Mouse (Mus musculus) adrenal gland, postnatal 10 days (tissue): Measurements from ENCODE around the gene Ksr1. TPM values are rescaled to one million over a fixed set of nuclear protein-coding genes. Genes with fewer than 3 reads are reported as not detected.
"Not testable (repeated sequence)": the region's sequence is repeated elsewhere in the genome, so short reads cannot be mapped to it uniquely, and the experiment has no call there.

Source experiments
- DNase-seq: peaks from one replicate; pipeline ENCODE4 v3.0.0; 2021; ENCODE audit warnings: mixed read lengths
- total RNA-seq, 2 experiments: library from RNA; stranded (reverse); gene quantifications; 2 replicates each; pipeline ENCODE4 v1.2.3; 2021

Ksr1 gene
- total RNA-seq, 2 experiments from 2014 or later = 12.0 to 17.3 TPM

DNA sequence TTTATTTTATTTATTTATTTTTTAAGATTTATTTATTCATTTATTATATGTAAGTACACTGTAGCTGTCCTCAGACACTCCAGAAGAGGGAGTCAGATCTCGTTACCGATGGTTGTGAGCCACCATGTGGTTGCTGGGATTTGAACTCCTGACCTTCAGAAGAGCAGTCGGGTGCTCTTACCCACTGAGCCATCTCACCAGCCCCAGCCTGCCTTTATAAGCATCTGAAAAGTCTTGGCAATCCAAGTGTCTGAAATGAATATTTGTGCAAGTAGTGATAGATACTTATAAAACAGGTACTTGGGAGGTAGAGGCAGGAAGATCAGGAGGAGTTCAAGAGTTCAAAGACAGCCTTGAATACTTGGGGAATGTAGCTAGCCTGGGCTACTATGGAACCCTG is 138.9 kb downstream of the Ksr1 start:
- DNase-seq = not testable (repeated sequence)

DNA sequence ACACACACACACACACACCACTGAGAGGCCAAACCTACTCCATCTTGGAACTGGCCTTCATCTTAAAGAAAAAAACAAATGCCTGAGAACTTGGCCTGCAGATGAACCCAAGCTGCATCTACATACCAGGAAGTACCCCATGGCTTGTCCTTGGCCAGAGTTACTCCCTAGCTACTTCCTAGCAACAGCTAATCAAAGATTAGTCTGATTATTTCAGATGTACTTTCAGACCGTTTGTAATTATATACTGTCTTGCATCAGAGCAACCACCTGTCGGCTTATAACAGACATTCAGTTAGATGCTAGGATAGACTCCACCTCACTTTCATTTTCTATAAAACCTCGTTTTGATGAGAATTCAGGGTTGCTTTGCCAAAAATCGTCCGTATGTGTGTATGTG is 139.8 kb downstream of the Ksr1 start:
- DNase-seq = no peak

DNA sequence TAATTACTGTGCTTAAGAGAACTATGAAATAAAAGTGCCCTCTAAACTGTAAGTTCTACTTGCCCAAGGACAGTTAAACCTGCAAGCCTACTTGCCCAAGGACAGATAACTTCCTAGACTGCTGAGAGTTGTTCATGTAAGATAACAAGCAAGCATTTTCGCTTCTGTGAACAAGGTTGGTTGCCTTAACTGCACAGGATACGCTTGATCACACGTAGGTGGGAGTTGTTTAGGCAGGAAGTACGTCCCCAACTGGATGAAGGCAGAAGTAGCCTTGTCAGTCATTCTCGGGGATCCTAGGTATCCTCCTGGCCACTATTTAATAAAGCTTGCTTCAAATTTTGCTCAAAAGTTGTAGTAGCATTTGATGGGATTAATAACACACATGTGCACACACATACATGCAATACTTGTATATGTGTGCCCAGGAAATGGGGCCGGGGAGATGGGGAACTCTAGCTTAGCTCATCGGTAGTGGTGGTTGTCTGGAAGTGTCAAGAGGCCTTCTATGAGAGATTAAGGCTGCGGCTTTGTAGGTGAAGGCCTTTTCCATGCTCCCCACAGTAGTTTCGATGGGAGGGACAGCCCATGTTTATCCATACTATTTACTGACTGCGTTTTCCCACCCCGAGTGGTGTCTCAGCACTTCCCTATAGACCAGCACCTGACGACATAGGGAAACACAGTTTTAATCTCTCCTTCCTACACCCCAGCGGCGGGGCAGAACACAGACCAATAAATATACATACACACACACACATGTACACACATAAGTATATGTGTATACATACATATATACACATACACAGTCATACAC is 140.4 kb downstream of the Ksr1 start:
- no peak for DNase-seq

GRCm38 (mm10) chr11:79003769-79004638 is 142.2 kb downstream of the Ksr1 start:
- DNase-seq = no peak

DNA sequence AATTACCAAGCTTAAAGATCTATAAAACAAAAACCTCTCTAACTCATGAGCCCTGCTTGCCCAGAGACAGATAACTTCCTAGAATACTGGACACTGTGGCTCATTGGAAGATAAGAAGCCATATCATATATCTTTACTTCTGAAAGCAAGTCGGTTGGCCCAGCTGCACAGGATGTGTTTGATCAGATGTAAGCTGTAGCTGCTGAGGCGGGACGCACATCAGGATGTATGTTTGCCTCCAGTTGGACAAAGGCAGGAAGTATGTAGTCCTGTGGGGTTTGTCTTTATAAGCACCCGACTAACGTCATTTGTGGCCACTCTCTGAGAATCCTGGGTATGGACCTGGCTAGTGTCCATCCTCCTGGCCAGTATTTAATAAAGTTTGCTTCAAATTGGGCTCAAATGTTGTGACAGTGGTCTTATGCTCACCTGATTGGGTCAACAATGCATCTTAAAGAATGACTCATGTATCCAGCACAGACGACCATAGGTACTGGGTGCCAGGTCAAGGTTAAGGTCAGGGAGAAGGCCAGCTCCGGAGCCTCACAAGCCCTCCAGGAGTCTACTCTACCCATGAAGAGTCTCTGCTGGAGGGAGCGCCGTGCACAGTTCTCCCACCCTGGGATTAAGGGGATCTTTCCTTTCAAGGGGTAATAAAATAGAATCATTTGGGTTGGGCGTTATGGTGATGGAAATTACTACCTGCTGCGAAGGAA is 143.0 kb downstream of the Ksr1 start:
- DNase-seq = no peak

DNA sequence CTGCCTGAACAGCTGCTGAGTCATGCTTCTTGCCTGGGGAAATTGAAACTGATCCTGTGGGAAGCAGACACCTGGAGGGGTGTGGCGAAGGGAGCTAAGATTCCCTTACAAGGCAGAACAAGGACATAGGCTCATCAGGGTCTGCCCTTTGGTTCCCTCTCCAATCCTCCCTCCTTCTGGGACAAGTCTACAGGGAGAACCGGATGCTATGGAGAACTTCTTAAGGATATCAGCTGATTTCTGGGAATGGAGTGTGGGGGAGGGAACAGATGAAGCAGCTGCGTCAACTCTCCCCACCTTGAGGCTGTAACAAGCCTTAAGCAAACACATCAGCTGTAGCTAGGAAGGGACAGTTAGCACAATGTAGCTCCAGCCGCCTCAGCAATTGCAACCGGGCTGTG is 143.7 kb downstream of the Ksr1 start:
- DNase-seq = no peak

GRCm38 (mm10) chr11:79001871-79002270 is 144.3 kb downstream of the Ksr1 start:
- no peak for DNase-seq

GRCm38 (mm10) chr11:78999118-78999517 is 147.1 kb downstream of the Ksr1 start:
- DNase-seq = no peak

DNA sequence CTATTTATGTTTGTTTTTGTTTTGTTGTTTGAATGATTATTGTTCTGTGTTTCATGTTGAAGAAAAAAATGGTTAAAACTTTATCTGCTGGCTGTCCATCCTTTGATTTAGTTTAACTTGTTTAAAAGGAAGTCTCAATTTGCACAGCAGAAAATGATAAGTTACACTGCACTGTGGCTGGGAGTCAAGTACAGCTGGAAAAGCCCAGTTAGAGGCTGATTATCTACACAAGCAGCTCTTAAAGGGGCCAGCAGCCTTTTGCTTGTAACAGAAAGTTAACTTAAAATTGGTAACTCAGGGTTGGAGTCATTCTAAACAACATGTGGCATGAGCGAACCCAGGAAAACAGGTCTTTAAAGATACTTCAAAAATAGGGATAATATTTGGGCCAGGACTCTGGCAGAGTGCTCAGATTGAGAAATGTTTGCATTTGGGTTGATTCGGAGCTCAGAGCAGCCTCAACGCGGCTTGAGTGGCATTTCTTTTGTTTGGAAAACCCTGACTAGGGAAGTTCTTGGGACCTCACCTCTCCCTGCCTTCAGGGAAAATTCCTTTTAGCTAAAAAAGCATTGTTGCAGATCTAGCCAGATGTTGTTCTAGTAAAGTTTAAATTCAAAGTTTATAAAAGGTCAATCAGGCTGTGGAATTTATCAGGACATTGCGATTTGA is 155.2 kb downstream of the Ksr1 start:
- not testable (repeated sequence) for DNase-seq

- DNase-seq = no peak
Measured at GRCm38 (mm10) chr11:78990096-78990495, 156.1 kb downstream of the Ksr1 start.

DNA sequence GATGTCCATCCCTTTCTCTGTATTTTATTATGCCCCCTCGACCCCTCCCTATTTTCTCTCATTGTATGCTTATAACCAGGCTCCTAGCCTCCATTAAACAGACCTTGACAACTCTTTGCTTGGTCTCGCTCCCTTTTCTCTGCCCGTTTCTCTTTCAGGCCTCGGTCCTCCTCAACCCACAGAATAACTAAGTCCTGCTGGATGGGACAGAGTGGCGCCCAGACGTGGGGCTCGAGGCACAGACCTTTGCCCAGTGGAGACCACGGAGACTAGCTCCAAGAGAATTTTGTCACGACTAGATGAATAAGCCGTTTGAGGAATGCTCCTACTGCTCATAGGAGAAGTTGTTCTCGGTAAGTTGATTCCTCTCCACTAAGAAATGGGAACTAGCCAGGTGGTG is 157.0 kb downstream of the Ksr1 start:
- not testable (repeated sequence) for DNase-seq

DNA sequence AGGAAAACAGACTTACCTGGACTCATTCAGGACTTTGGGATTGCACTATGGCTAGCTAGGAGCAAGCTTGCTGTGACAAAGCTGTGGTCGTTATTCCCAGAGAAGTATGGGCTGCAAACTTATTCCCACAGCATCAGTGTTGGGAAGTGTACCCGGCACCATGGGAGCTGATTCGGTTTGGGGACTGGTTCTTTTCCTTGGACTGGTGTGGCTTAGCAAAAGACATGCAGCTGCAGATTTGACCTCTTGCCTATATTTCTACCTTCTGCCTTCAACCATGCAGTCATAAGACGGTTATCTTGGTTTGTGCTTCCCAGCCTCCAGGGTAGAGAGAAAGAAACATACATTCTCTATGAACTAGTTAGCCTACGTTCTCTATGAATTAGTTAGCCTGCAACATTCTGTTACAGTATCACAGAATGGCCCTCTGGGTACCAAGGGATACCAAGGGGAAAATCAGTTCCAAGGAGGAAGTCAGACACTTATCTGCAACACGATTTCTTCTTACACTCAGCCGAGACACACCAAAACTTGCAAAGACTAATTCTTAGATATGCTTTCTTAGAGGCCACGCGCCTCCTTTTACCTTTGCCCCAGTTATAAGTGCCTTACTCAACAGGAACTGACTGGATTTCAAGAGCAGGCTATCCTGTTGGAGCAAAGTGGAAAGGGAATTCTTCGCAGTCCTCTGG is 159.8 kb downstream of the Ksr1 start:
- DNase-seq = no peak

DNA sequence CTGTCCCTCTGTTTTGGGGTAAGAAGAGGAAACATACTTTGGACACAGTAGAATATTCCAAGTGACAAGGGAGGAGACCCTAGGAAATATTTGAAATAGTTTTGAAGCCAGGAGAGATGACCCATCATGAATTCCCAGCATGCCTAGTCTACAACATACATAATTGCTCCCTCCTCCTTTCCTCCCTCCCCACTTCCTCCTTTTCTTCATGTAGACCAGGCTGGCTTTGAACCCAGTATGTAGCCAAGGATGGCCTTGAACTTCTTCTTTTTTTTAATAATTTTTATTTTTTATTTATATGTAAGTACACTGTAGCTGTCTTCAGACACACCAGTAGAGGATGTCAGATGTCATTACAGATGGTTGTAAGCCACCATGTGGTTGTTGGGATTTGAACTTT is 160.7 kb downstream of the Ksr1 start:
- no peak for DNase-seq

DNA sequence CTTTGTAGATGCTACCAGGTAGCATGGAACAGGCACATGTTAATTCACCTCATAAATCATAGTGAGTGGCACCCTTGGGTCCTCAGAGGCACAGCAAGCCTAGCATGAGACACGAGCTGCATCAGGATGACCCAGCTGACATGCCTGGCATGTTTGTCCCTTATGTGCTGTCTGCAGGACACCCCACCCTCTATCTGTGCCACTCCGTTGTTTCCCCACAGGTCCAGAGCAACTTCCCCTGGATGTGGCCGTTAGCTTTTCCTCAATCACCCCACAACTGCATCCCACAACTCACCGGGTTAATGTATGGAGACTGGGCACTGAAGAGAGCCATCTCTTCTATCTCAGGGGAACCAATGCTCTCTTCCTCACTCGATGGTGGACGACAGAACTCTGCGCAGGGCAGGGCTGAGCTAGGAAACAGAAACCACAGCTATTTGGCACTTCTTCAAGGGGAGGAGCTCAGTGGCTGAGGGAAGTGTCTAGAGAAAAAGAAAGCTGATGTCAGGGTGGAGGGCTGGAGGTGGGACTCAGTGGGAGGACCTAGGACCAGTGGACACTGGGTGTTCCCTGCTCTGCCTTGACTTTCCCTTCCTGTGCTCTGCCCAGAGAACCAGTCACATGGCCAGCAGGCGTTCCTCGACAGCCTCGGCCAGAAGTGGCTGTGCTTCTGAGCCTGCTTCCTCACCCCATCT is 161.6 kb downstream of the Ksr1 start, which contains the start of gene Lgals9:
Gene Lgals9, minus strand, starts transcription at position 464 of the 695 bp plus-strand sequence.
- DNase-seq = peak; percentile 72

- DNase-seq = no peak
Measured at GRCm38 (mm10) chr11:78983539-78983938, 162.7 kb downstream of the Ksr1 start.

GRCm38 (mm10) chr11:78982513-78983291 is 163.5 kb downstream of the Ksr1 start:
- no peak for DNase-seq

DNA sequence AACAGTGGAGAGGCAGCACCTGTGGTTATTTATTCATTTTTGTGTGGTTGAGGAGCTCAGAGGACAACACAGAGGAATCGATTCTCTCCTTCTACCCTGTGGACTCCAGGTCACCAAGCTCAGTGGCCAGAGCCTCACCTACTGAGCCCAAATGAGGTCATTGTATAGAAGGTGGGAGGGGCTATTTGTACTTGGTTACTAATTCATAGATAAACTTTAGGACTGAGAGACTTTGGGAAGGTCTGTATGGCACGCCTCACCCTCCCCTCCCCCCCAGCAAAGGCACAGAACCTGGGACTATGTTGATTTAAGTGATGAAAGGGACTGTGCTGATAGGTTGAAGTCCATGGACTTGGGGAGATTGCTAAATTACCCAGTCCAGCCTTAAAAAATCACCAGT is 164.2 kb downstream of the Ksr1 start:
- no peak for DNase-seq

DNA sequence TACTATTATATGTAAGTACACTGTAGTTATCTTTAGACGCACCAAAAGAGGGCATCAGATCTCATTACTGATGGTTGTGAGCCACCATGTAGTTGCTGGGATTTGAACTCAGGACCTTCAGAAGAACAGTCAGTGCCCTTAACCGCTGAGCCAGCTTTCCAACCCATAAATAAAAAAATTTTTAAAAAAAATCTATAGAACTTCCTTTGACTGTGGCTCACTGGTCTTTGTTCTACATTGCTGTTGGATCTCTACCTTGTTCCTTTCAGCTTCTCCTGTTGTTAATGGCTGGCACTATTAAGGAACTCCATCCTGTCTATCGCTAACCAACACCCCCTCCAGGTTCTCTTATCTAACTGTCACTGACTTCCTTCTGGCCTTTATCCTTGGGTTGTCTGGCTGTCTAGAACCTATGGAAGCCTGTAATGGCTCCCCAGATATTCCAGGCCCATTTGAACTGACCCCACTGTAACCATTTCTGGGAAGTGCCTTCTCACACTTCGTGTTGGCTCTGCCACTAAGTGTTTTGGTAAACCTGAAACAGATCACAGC is 166.0 kb downstream of the Ksr1 start:
- no peak for DNase-seq

- DNase-seq = no peak
Measured at GRCm38 (mm10) chr11:78978176-78979019, 167.8 kb downstream of the Ksr1 start.
